Mouse (Mus musculus) erythroblast, embryonic 14.5 days (primary cell): Measurements from ENCODE around the gene Zdhhc18.

Source experiments
- GATA1 ChIP-seq: IDR thresholded peaks from 2 replicates; pipeline ENCODE4 v1.6.1; 2012; ENCODE audit warnings: low read length, inconsistent platforms, mixed read lengths
- TAL1 ChIP-seq: IDR thresholded peaks from 3 replicates; pipeline ENCODE4 v1.6.1; 2012; ENCODE audit warnings: low read length, inconsistent platforms, mixed read lengths

GRCm38 (mm10) chr4:133651445-133651844 lies 1.5 kb upstream of the Zdhhc18 start:
- TF ChIP-seq GATA1 (no peak), TAL1 (no peak)
